Mouse (Mus musculus) kidney, postnatal 36 days (tissue): ENCODE measurements around the gene Soga3.

Source experiments
- DNase-seq, 2 experiments: peaks; one replicate each; pipeline ENCODE4 v3.0.0; 2021 to 2022; ENCODE audit warnings: mixed read lengths in 2 of 2

Soga3 gene

GRCm38 (mm10) chr10:29143566-29144335, at the start of gene Soga3:
Soga3 (plus strand) TSS chr10:29143839.
- DNase-seq = no peak

GRCm38 (mm10) chr10:29106962-29107361, 36.7 kb upstream of the Soga3 start:
- peak in 1 of 2 experiments; percentile 5 for DNase-seq

GRCm38 (mm10) chr10:29142556-29143105, 1.0 kb upstream of the Soga3 start:
- no peak for DNase-seq

GRCm38 (mm10) chr10:29144612-29145405, 1.2 kb downstream of the Soga3 start:
- DNase-seq = no peak

- no peak for DNase-seq
These were observed 2.7 kb downstream of the Soga3 start for GRCm38 (mm10) chr10:29146198-29146857.

- DNase-seq = peak; percentile 64 to 86
These were observed 3.4 kb downstream of the Soga3 start for GRCm38 (mm10) chr10:29146858-29147640.

- no peak for DNase-seq
These were observed 4.0 kb downstream of the Soga3 start for GRCm38 (mm10) chr10:29147641-29147990.

GRCm38 (mm10) chr10:29148076-29148475, 4.4 kb downstream of the Soga3 start:
- DNase-seq = no peak

GRCm38 (mm10) chr10:29155304-29155703, 11.7 kb downstream of the Soga3 start:
- no peak for DNase-seq

- no peak for DNase-seq
These were observed 18.0 kb downstream of the Soga3 start for GRCm38 (mm10) chr10:29161664-29162063.

- DNase-seq = no peak
These were observed 30.1 kb downstream of the Soga3 start for GRCm38 (mm10) chr10:29173778-29174177.

GRCm38 (mm10) chr10:29175656-29176055, 32.0 kb downstream of the Soga3 start:
- no peak for DNase-seq

- no peak for DNase-seq
These were observed 33.2 kb downstream of the Soga3 start for GRCm38 (mm10) chr10:29176881-29177280.

GRCm38 (mm10) chr10:29178003-29178402, 34.4 kb downstream of the Soga3 start:
- DNase-seq = no peak

- no peak for DNase-seq
These were observed 36.6 kb downstream of the Soga3 start for GRCm38 (mm10) chr10:29180210-29180609.

GRCm38 (mm10) chr10:29181046-29181445, 37.4 kb downstream of the Soga3 start:
- no peak for DNase-seq

- no peak for DNase-seq
These were observed 50.1 kb downstream of the Soga3 start for GRCm38 (mm10) chr10:29193769-29194168.

GRCm38 (mm10) chr10:29196811-29197210, 53.2 kb downstream of the Soga3 start:
- DNase-seq = no peak

- no peak for DNase-seq
These were observed 55.0 kb downstream of the Soga3 start, which contains the start of gene Gm49353 for GRCm38 (mm10) chr10:29198642-29199041. Gm49353 (plus strand) TSS chr10:29198954.

GRCm38 (mm10) chr10:29199835-29200234, 56.2 kb downstream of the Soga3 start:
- no peak for DNase-seq

- no peak for DNase-seq
These were observed 57.0 kb downstream of the Soga3 start for GRCm38 (mm10) chr10:29200609-29201008.

- peak; percentile 18 to 24 for DNase-seq
These were observed 63.1 kb downstream of the Soga3 start for GRCm38 (mm10) chr10:29206730-29207129.
